Mouse (Mus musculus) adrenal gland, adult 18-20 months (tissue): ENCODE results near the gene Ppm1d. TPM values are rescaled to one million over a fixed set of nuclear protein-coding genes. Genes with fewer than 3 reads are reported as not detected.

Source experiments
- DNase-seq, 2 experiments: peaks; one replicate each; pipeline ENCODE4 v3.0.0; 2021 to 2022; ENCODE audit warnings: low spot score in 2 of 2
- total RNA-seq, 2 experiments: library from RNA; stranded (reverse); gene quantifications; 1 replicate in 1 of 2; 2 replicates in 1 of 2; pipeline ENCODE4 v1.2.3; 2021

The Ppm1d gene
- total RNA-seq, 2 experiments from 2014 or later, result 11.9 to 12.9 TPM

- DNase-seq, result no peak
Observed at GRCm38 (mm10) chr11:85328717-85329116, 17.7 kb downstream of the Ppm1d start.

GRCm38 (mm10) chr11:85329167-85329894 is 18.3 kb downstream of the Ppm1d start:
- no peak for DNase-seq

- peak; percentile 35 to 42 for DNase-seq
Observed at GRCm38 (mm10) chr11:85334778-85335177, 23.7 kb downstream of the Ppm1d start.

- no peak for DNase-seq
Observed at GRCm38 (mm10) chr11:85339173-85339831, 28.3 kb downstream of the Ppm1d start.

GRCm38 (mm10) chr11:85340070-85340616 is 29.1 kb downstream of the Ppm1d start:
- DNase-seq, result no peak

- peak; percentile 93 to 95 for DNase-seq
Observed at GRCm38 (mm10) chr11:85352539-85353380, 41.7 kb downstream of the Ppm1d start, which contains the start of gene Bcas3. TSS of gene Bcas3 (plus strand) at chr11:85353167.

GRCm38 (mm10) chr11:85353819-85354218 is 42.8 kb downstream of the Ppm1d start:
- no peak for DNase-seq

GRCm38 (mm10) chr11:85359641-85360040 is 48.6 kb downstream of the Ppm1d start:
- DNase-seq, result no peak

- no peak for DNase-seq
Observed at GRCm38 (mm10) chr11:85361621-85362020, 50.6 kb downstream of the Ppm1d start.

GRCm38 (mm10) chr11:85366168-85366567 is 55.1 kb downstream of the Ppm1d start:
- DNase-seq, result no peak

GRCm38 (mm10) chr11:85367823-85368222 is 56.8 kb downstream of the Ppm1d start:
- DNase-seq, result peak; percentile 12 to 25

- no peak for DNase-seq
Observed at GRCm38 (mm10) chr11:85379091-85379490, 68.0 kb downstream of the Ppm1d start.

GRCm38 (mm10) chr11:85380046-85380445 is 69.0 kb downstream of the Ppm1d start:
- DNase-seq, result no peak

- peak; percentile 59 to 65 for DNase-seq
Observed at GRCm38 (mm10) chr11:85382055-85382454, 71.0 kb downstream of the Ppm1d start.

- DNase-seq, result no peak
Observed at GRCm38 (mm10) chr11:85383975-85384821, 73.2 kb downstream of the Ppm1d start.

- DNase-seq, result no peak
Observed at GRCm38 (mm10) chr11:85392179-85392863, 81.3 kb downstream of the Ppm1d start.

- DNase-seq, result no peak
Observed at GRCm38 (mm10) chr11:85392864-85393220, 81.8 kb downstream of the Ppm1d start.

- DNase-seq, result no peak
Observed at GRCm38 (mm10) chr11:85393990-85394389, 82.9 kb downstream of the Ppm1d start.

GRCm38 (mm10) chr11:85395361-85395760 is 84.3 kb downstream of the Ppm1d start:
- DNase-seq, result no peak
